Mouse (Mus musculus): ENCODE data around the gene Auts2. TPM values are rescaled to one million over a fixed set of nuclear protein-coding genes. Genes with fewer than 3 reads are reported as not detected.

Gene Auts2
- total RNA-seq, 1 experiment: 9.9 TPM

DNA sequence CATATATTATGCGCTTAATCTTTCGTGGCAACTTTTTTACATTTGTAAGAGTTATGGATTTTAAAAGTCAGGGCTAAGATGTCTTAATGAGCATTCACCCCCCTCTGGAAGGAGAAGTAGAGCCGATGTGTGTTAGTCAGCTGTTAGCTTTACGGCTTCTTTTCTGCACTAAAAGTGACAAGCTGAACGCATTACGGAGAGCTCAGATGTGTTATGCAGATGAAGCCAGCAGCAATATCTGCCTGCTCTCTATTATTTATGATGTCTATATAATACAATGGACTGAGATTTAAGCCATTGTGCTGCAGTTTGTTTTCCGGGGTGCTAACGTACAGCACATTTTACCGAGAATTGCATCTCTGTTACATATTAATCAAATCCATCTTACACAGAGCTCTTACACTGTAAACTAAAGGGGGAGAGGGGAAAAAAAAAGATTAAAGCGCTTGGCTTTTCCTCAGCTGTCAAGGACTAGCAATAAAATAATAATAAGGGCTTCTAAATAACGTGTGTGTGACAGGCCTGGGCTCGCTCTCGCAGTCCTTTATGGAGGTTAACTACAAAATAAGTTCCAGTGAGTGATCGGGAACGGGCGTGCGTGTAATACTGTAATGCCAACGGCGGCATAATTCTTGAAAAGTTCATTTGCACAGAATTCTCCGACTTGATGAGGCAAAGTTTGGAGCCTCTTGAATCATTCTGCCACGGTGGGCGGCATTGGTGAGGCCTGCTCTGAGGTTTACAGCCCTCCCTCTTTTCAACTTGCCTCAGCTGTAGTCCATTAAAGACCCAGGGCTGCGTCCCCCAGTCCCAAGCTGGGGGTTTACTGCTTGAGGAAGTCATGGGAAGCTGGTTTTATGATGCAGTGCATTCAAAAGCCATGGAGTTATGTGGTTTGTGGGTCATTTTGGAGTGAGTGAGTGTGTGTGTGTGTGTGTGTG, 961.8 kb downstream of the Auts2 start:
- Histone ChIP-seq H3K36me3 (ENCODE audit: control insufficient read depth, insufficient read depth, low read length, poor library complexity, severe bottlenecking) (no peaks in the 10 kb centered on the region), H3K9me3 (ENCODE audit: control insufficient read depth, insufficient read depth, low read depth, low read length) (no peaks in the 10 kb centered on the region), H3K9ac (ENCODE audit: insufficient read depth, low read depth, low read length, poor library complexity, severe bottlenecking) (no peak overlapping the region), H3K4me1 (ENCODE audit: control insufficient read depth in 2 of 2, insufficient read depth in 2 of 2, low read length in 2 of 2, poor library complexity in 1 of 2) (peaks cover 0 to 8% of the 10 kb centered on the region in 2 experiments; a peak in 1 of 4 replicates), H3K27ac (ENCODE audit: insufficient read depth, low read depth, low read length, poor library complexity, severe bottlenecking) (no peak overlapping the region), H3K4me3 (ENCODE audit: insufficient read depth in 1 of 2, low read depth in 1 of 2, low read length in 2 of 2, poor library complexity in 1 of 2, severe bottlenecking in 1 of 2) (no peak overlapping the region)
- TF ChIP-seq CHD2 (IDR thresholded peaks at IDR 0.05; ENCODE audit: low read depth, low read length) (no peak), ZNF384 (IDR thresholded peaks at IDR 0.05; ENCODE audit: low read depth, low read length) (no peak)
- in situ Hi-C loops (cut with MboI; ENCODE audit: low sequenced_read_pairs in 2 of 2, unreplicated experiment in 2 of 2): no loop called here
- DNase-seq (ENCODE audit: low read depth, low spot score): no peak

DNA sequence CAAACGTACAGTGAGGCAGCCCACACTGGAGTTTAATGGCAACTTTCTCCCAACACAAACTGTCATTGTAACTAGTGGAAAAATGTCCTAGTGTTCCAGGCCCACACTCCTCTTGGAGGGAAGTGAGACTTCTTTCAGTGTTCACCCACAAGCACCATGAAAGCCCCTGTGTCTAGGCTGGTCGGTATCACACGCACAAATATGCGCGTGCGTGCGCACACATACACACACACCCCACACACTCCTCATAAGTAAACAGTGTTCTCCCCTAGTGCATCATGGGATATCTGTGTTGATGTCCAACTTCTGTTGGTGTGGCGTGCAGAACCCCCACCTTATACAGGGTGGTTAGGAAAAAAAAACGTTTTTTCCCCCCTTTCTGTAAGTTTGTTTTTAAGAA, 964.4 kb downstream of the Auts2 start:
- no peak overlapping the region for H3K9ac ChIP-seq (ENCODE audit: insufficient read depth, low read depth, low read length, poor library complexity, severe bottlenecking)
- DNase-seq (ENCODE audit: low read depth, low spot score): no peak
- H3K36me3 ChIP-seq (ENCODE audit: control insufficient read depth, insufficient read depth, low read length, poor library complexity, severe bottlenecking): no peaks in the 10 kb centered on the region
- no peak overlapping the region for H3K4me3 ChIP-seq (ENCODE audit: insufficient read depth in 1 of 2, low read depth in 1 of 2, low read length in 2 of 2, poor library complexity in 1 of 2, severe bottlenecking in 1 of 2)
- H3K27ac ChIP-seq (ENCODE audit: insufficient read depth, low read depth, low read length, poor library complexity, severe bottlenecking): no peak overlapping the region; the same call in 1 of the 2 replicates
- TF ChIP-seq HCFC1 (IDR thresholded peaks at IDR 0.05; ENCODE audit: borderline replicate concordance, insufficient read depth, low read length): no peak
- no peak for TF ChIP-seq ZC3H11A (IDR thresholded peaks at IDR 0.05; ENCODE audit: borderline replicate concordance, low read depth, low read length)
- TF ChIP-seq MAFK (IDR thresholded peaks at IDR 0.05; ENCODE audit: insufficient read depth, low read depth, low read length): no peak
- no peak for TF ChIP-seq ZNF384 (IDR thresholded peaks at IDR 0.05; ENCODE audit: low read depth, low read length)
- no peak for TF ChIP-seq CHD2 (IDR thresholded peaks at IDR 0.05; ENCODE audit: low read depth, low read length)
- in situ Hi-C loops (cut with MboI; ENCODE audit: low sequenced_read_pairs in 2 of 2, unreplicated experiment in 2 of 2): no loop called here
- no peaks in the 10 kb centered on the region for H3K9me3 ChIP-seq (ENCODE audit: control insufficient read depth, insufficient read depth, low read depth, low read length)
- H3K4me1 ChIP-seq (ENCODE audit: control insufficient read depth in 2 of 2, insufficient read depth in 2 of 2, low read length in 2 of 2, poor library complexity in 1 of 2): peaks cover 0 to 2% of the 10 kb centered on the region in 2 experiments; a peak in 1 of 4 replicates

DNA sequence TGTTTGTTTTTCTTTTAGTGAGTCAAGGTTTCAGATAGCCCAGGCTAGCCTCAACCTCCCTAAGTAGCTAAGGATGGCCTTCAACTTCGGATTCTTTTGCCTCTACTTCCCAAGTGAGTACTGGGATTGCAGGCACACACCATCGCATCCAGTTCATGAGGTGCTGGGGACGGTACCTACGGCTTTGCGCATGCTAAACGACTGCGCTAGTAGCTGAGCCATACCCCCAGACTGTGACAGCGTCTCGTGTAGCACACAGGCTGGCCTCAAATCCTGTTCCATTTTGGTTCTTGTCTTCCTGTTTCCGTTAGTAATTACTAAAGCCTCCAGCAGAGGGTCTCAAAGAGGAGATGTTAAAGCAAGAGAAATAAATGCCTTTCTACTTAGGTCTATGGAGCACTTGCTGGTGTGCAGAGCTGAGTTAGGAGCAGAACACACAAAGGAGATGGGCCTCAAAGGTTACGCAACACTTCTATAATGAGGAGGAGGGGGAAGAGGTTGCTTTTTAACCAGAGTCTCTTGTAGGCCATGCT, 967.3 kb downstream of the Auts2 start:
- Histone ChIP-seq H3K27ac (ENCODE audit: insufficient read depth, low read depth, low read length, poor library complexity, severe bottlenecking) (no peak overlapping the region), H3K9me3 (ENCODE audit: control insufficient read depth, insufficient read depth, low read depth, low read length) (no peaks in the 10 kb centered on the region), H3K36me3 (ENCODE audit: control insufficient read depth, insufficient read depth, low read length, poor library complexity, severe bottlenecking) (no peaks in the 10 kb centered on the region), H3K4me3 (ENCODE audit: insufficient read depth in 1 of 2, low read depth in 1 of 2, low read length in 2 of 2, poor library complexity in 1 of 2, severe bottlenecking in 1 of 2) (no peak overlapping the region), H3K4me1 (ENCODE audit: control insufficient read depth in 2 of 2, insufficient read depth in 2 of 2, low read length in 2 of 2, poor library complexity in 1 of 2) (peaks cover 0 to 2% of the 10 kb centered on the region in 2 experiments; a peak in 1 of 4 replicates), H3K9ac (ENCODE audit: insufficient read depth, low read depth, low read length, poor library complexity, severe bottlenecking) (no peak overlapping the region)
- no peak for DNase-seq (ENCODE audit: low read depth, low spot score)
- TF ChIP-seq HCFC1 (IDR thresholded peaks at IDR 0.05; ENCODE audit: borderline replicate concordance, insufficient read depth, low read length): no peak
- TF ChIP-seq ZC3H11A (IDR thresholded peaks at IDR 0.05; ENCODE audit: borderline replicate concordance, low read depth, low read length): no peak
- no peak for TF ChIP-seq CHD2 (IDR thresholded peaks at IDR 0.05; ENCODE audit: low read depth, low read length)
- no peak for TF ChIP-seq MAFK (IDR thresholded peaks at IDR 0.05; ENCODE audit: insufficient read depth, low read depth, low read length)
- in situ Hi-C loops (cut with MboI; ENCODE audit: low sequenced_read_pairs in 2 of 2, unreplicated experiment in 2 of 2): no loop called here

DNA sequence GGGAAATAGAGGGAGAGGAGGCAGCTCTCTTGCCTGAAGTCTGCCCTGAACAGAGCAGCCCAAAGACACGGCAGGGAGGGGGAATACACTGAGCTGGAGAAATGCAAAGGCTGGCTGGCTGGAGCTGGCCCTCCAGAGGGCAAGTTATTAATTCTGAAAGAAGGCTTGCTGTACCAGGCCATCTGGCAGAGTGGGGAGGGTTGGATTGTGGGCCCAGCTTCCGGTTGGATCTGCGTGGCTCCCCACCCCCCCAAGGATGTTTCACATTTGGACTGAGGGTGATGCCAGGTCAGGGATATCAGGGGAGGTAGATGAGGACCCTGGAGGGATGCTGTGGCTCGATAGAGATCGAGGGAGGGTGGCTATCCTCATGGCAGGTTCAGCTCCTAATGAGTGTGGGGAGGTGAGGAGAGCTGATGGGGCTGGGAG, 968.0 kb downstream of the Auts2 start:
- TF ChIP-seq MAFK (IDR thresholded peaks at IDR 0.05; ENCODE audit: insufficient read depth, low read depth, low read length): no peak
- no peak for TF ChIP-seq HCFC1 (IDR thresholded peaks at IDR 0.05; ENCODE audit: borderline replicate concordance, insufficient read depth, low read length)
- no peak for TF ChIP-seq CHD2 (IDR thresholded peaks at IDR 0.05; ENCODE audit: low read depth, low read length)
- TF ChIP-seq ZC3H11A (IDR thresholded peaks at IDR 0.05; ENCODE audit: borderline replicate concordance, low read depth, low read length): no peak
- TF ChIP-seq ZNF384 (IDR thresholded peaks at IDR 0.05; ENCODE audit: low read depth, low read length): no peak
- H3K27ac ChIP-seq (ENCODE audit: insufficient read depth, low read depth, low read length, poor library complexity, severe bottlenecking): no peak overlapping the region
- no peak for DNase-seq (ENCODE audit: low read depth, low spot score)
- in situ Hi-C loops (cut with MboI; ENCODE audit: low sequenced_read_pairs in 2 of 2, unreplicated experiment in 2 of 2): no loop called here
- no peak overlapping the region for H3K9ac ChIP-seq (ENCODE audit: insufficient read depth, low read depth, low read length, poor library complexity, severe bottlenecking)
- no peaks in the 10 kb centered on the region for H3K9me3 ChIP-seq (ENCODE audit: control insufficient read depth, insufficient read depth, low read depth, low read length)
- no peaks in the 10 kb centered on the region for H3K36me3 ChIP-seq (ENCODE audit: control insufficient read depth, insufficient read depth, low read length, poor library complexity, severe bottlenecking)
- peaks cover 0 to 2% of the 10 kb centered on the region in 2 experiments; a peak in 1 of 4 replicates for H3K4me1 ChIP-seq (ENCODE audit: control insufficient read depth in 2 of 2, insufficient read depth in 2 of 2, low read length in 2 of 2, poor library complexity in 1 of 2)
- H3K4me3 ChIP-seq (ENCODE audit: insufficient read depth in 1 of 2, low read depth in 1 of 2, low read length in 2 of 2, poor library complexity in 1 of 2, severe bottlenecking in 1 of 2): no peak overlapping the region
